Mouse (Mus musculus) cortical plate, adult 2 months (tissue): ENCODE data around the gene Nfu1. TPM values are rescaled to one million over a fixed set of nuclear protein-coding genes. Genes with fewer than 3 reads are reported as not detected.
A peak's percentile ranks its signal among the peaks of the same experiment; 100 is the strongest.
"Not testable (repeated sequence)": the region's sequence is repeated elsewhere in the genome, so short reads cannot be mapped to it uniquely, and the experiment has no call there.

Experiments used
- H3K27ac ChIP-seq: fragments of 200-500 bp; 2 replicates; pipeline ENCODE4 v1.5.1; 2012; ENCODE audit warnings: low read length, control low read depth, inconsistent platforms; ENCODE audit not compliant: insufficient read depth
- H3K4me1 ChIP-seq: fragments of 200-500 bp; 2 replicates; pipeline ENCODE4 v1.6.1; 2011; ENCODE audit warnings: low read length; ENCODE audit not compliant: control insufficient read depth, insufficient read depth
- H3K4me3 ChIP-seq: fragments of 200-500 bp; 2 replicates; pipeline ENCODE4 v1.5.1; 2011; ENCODE audit warnings: mild to moderate bottlenecking, low read length, control low read depth; ENCODE audit not compliant: insufficient read depth
- CTCF ChIP-seq: fragments of 200-500 bp; IDR thresholded peaks from 2 replicates; pipeline ENCODE4 v1.5.1; 2011; ENCODE audit warnings: mild to moderate bottlenecking, control low read depth, low read length; ENCODE audit not compliant: insufficient read depth; ENCODE audit errors: extremely low read depth
- POLR2A ChIP-seq: fragments of 200-500 bp; IDR thresholded peaks from 2 replicates; pipeline ENCODE4 v1.6.1; 2011; ENCODE audit warnings: mild to moderate bottlenecking, low read length, control low read depth; ENCODE audit not compliant: insufficient read depth; ENCODE audit errors: extremely low read depth
- polyA plus RNA-seq: library from polyadenylated mRNA; depleted of rRNA; stranded (reverse); fragments of >200 nt; gene quantifications from 2 replicates; pipeline ENCODE4 v1.2.3, GENCODE M21; 2012

The Nfu1 gene
- polyA plus RNA-seq, 1 experiment = 125 TPM

DNA sequence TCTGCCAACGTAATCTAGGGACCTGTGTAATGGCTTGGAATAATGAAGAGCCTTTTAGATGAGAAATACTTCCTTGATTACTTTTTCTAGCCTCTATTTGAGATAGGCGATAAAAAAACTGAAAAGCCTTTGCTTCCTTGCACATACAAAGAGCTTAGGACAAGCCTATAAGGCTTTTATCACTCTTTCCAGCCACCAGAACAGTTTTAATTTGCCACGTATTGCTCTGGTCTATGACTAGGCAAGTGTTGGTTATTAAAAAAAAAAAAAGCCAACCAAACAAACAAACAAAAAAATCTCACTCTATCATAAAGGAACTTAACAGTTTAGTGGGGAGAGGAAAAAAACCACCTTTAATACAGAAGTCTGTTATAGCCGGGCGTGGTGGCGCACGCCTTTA lies 32.4 kb downstream of the Nfu1 start:
- TF ChIP-seq CTCF = no peak
- Histone ChIP-seq H3K4me3 (no peak overlapping the region), H3K27ac (peak overlapping the region; percentile 24; the same call in 1 of the 2 replicates), H3K4me1 (peaks cover 7% of the 10 kb centered on the region; the same call in 1 of the 2 replicates)

DNA sequence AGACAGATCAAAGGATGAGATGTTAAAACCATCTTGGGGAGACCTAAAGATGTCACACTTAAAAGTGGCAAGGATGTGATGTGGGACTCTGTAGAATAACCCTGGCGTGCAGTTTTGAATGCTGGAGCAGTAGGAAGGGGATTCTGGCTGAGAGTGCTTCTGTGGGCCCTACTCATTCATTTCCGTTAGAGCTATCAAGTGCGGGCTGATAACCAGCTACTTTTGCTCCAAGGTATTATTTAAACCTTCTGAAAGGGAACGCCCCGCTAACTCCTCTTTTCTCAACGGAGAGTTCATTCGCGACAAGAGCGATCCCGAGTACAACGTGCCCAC lies 32.9 kb downstream of the Nfu1 start:
- Histone ChIP-seq H3K4me1 (peaks cover 7% of the 10 kb centered on the region; the same call in 1 of the 2 replicates), H3K4me3 (peak overlapping the region; percentile 59), H3K27ac (0 out of 2 replicates have a peak overlapping the region, but pooled peaks have one; percentile 78)
- no peak for TF ChIP-seq CTCF
- TF ChIP-seq POLR2A = no peak

DNA sequence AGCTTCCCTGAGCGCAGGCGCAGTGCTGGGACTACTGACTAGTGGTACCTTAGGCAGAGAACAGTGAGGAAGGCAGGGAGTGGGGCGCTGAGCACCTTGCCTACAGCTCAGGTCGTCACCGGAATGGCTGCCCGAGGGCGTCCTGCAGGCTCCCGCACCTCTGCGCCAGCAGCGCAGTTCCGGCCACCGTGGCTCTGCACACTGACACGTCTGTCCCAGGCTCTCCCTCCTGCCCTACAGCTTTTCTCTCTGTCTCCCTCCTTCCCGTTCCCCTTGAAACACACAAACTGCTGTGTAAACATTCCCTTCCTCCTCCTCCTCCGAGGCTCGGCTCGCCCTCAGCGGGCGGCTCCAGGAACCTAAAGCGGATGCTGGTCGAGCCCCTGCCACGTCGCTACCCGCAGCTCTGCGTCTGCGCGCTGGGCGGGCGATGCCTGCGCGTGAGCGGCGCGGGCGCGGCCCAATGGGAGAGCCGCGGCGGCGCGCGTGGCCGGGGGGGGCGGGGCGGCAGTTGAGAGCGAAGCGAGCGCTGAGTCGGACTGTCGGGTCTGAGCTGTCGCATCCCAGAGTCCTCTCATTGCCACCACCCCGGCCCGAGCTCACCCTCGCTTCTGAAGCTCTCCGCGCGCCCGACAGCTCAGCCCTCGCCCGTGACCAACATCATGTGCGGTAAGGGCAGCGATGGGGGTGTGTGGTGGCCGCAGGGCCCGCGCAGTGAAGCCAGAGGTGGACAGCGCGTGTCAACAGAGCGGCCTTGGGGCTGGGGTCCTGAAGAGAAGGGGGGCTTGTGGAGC lies 33.5 kb downstream of the Nfu1 start, which contains the start of gene Gfpt1:
TSS of gene Gfpt1 (plus strand) at position 510 of the 794 bp plus-strand sequence.
- TF ChIP-seq POLR2A (peak; percentile 85; the same call in 1 of the 2 replicates), CTCF (no peak)
- Histone ChIP-seq H3K4me1 (peaks cover 7% of the 10 kb centered on the region; the same call in 1 of the 2 replicates), H3K27ac (peak within 1 kb of the TSS; percentile 78), H3K4me3 (peak within 1 kb of the TSS; percentile 59)

DNA sequence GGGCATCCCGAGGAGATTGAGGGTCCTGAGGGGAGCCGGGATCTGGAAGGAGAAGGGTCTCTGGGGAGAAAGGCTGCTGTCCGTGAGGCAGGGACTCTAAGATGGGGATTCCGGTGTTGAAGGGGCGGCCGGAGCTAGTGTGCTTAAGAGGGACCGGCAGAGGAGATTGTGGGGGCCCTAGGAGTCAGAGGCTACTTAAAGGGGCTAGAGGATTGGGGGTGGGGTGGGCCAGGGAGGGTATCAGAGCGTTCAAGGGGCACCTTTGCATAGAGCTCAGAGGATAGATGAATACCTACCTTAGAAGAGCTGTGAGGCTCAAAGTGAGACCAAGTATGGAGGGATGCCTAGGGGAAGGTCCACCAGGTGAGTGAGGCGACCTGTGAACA lies 34.1 kb downstream of the Nfu1 start:
- no peak for TF ChIP-seq CTCF
- no peak for TF ChIP-seq POLR2A
- peak overlapping the region; percentile 25; the same call in 1 of the 2 replicates for H3K27ac ChIP-seq
- H3K4me3 ChIP-seq = peak overlapping the region; percentile 59
- H3K4me1 ChIP-seq = peaks cover 7% of the 10 kb centered on the region; the same call in 1 of the 2 replicates

DNA sequence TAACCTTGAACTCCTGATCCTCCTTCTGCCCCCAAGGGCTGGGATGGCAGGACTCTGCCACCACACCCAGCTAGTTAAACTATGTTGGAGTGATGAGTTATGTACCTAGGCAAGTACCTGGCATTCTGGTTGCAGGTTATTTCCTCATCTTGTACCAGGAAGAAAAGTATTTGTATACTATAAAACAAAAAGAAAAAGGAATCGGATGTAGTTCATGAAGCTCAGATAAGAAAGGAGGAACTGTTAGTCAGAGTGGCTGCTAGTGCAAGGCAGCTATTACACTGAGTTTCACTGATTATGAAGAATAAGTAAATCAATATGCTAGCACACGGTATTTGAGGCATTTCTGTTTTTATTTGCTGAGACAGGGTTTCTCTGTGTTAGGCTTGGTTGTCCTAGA lies 35.9 kb downstream of the Nfu1 start:
- Histone ChIP-seq H3K4me1 (peaks cover 7% of the 10 kb centered on the region; the same call in 1 of the 2 replicates), H3K4me3 (no peak overlapping the region), H3K27ac (no peak overlapping the region)
- TF ChIP-seq CTCF (no peak), POLR2A (no peak)

DNA sequence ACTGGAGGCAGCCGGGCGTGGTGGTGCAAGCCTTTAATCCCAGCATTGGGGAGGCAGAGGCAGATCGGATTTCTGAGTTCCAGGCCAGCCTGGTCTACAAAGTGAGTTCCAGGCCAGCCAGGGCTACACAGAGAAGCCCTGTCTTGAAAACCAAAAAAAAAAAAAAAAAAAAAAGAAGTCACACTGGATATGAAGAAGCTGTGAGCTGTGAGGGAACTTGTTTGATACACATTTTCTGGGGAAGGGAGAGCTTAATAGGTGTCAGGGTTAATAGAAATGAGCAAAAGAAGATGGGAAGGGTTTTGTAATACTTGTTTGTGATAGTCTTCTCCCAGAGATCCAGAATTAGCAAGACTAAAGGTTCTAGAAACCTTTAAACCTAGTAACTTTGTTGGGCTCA lies 36.5 kb downstream of the Nfu1 start:
- H3K4me1 ChIP-seq = peaks cover 7% of the 10 kb centered on the region; the same call in 1 of the 2 replicates
- no peak overlapping the region for H3K27ac ChIP-seq
- no peak for TF ChIP-seq CTCF
- no peak for TF ChIP-seq POLR2A
- H3K4me3 ChIP-seq = no peak overlapping the region

DNA sequence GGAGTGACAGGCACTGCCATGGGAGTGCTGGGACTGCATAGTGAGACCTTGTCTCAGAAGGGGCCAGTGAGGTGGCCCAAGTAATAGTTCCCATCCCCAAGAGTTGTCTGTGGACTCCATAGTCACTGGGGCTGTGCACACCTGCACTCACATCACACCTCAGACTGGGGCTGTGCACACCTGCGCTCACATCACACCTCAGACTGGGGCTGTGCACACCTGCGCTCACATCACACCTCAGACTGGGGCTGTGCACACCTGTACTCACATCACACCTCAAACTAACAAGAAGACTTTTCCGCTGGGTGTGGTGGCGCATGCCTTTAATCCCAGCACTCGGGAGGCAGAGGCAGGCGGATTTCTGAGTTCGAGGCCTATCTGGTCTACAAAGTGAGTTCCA lies 39.7 kb downstream of the Nfu1 start:
- not testable (repeated sequence) for H3K4me1 ChIP-seq, H3K4me3 ChIP-seq, H3K27ac ChIP-seq

DNA sequence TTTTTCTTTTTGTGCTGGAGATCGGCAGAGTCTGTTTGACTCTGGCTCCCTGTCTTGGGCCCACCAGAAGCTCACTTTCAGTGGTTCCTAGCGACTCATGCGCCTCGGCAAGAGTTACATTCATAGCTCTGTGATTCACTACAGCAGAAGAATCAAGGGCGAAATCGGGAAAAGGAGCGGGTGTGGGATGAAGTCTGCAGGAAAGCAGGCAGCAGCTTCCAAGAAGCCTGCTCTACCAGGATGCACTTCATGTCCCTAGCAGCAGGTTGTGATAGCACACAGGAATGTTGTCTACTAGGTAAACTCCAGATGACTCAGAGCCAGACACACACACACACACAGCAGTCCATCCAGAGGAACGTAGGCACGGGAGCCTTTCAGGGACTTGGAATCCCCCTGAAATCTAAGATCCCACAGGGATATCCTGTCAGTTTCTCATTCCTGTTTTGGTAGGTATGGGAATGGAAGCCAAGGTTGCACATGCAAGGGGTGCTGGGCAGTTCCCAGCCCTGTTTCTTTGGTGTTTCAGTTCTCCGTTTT lies 42.9 kb downstream of the Nfu1 start:
- H3K4me1 ChIP-seq = peaks cover 1% of the 10 kb centered on the region
- no peak overlapping the region for H3K27ac ChIP-seq
- H3K4me3 ChIP-seq = no peak overlapping the region
- no peak for TF ChIP-seq POLR2A
- TF ChIP-seq CTCF = no peak

DNA sequence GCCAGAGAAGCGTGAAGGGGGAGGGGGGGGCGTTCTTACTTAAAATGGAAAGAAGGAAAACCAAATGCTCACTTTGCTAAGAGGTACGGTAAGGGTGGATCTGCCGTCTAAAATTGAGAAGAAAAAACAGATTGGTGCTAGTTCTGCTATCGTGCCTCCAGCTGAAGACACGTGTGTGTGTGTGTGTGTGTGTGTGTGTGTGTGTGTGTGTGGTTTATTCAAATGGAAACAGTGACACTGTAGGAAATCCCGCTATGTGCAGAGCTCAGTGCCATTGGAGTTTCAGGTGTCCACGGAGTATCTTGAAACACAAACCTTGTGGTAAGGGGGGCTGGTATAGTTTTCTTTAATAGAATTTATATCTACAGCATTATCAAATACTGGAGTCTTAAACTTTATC lies 45.2 kb downstream of the Nfu1 start:
- TF ChIP-seq CTCF (no peak), POLR2A (no peak)
- Histone ChIP-seq H3K4me3 (no peak overlapping the region), H3K27ac (no peak overlapping the region), H3K4me1 (peaks cover 1% of the 10 kb centered on the region)

DNA sequence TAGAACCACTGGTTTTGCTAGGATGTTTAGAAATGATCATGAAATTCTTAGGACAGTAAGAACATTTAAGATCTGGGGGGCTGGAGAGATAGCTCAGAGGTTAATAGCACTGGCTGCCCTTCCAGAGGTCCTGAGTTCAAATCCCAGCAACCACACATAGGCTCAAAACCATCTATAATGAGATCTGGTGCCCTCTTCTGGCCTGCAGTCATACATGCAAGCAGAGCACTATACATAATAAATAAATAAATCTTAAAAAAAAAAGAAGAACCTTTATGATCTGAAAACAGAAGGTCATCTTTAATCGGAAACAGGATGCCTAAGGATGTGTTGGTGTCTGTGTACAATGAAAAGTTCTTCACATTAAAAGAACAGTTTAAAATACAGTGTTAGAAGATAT lies 50.7 kb downstream of the Nfu1 start:
- Histone ChIP-seq H3K4me3 (no peak overlapping the region), H3K4me1 (no peaks in the 10 kb centered on the region), H3K27ac (no peak overlapping the region)
- no peak for TF ChIP-seq CTCF

DNA sequence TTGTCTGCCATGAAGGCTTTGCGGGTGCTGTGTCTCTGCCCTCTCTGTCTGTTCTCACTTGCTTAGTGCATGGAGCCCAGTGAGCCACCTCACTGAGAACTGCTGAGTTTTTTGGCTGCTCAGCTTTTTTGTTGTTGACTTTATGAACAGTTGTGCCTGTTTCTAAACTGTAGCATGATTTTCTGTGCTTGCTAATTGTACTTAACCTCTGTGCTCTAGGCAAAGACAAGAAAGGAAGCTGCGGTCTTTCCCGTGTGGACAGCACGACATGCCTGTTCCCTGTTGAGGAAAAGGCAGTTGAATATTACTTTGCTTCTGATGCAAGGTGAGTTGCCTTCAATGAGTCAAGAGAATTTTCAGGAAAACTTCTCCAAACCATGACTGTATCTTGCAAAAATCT lies 54.5 kb downstream of the Nfu1 start:
- no peaks in the 10 kb centered on the region for H3K4me1 ChIP-seq
- TF ChIP-seq CTCF (no peak), POLR2A (no peak)
- H3K27ac ChIP-seq = no peak overlapping the region
- no peak overlapping the region for H3K4me3 ChIP-seq
